Mouse (Mus musculus): ENCODE measurements at regions not wholly inside any gene's neighbourhood (a gene's known extent, or its start where the extent isn't known, plus 50 kb on each side); places are given as distances from the start of the nearest gene placed in this dataset.

- Histone ChIP-seq H3K27me3 (replicated peaks) (no peaks in the 10 kb centered on the region), H3K9me3 (no peaks in the 10 kb centered on the region), H3K9ac (no peak overlapping the region), H3K4me3 (replicated peaks) (no peak overlapping the region), H3K4me2 (replicated peaks) (no peak overlapping the region), H3K36me3 (no peaks in the 10 kb centered on the region), H3K27ac (no peak overlapping the region), H3K4me1 (replicated peaks) (no peaks in the 10 kb centered on the region)
- peak; percentile 63; the same call in 1 of the 2 replicates for ATAC-seq
- WGBS = 47% methylated on average over 6 of the region's 6 CpGs
Measured at GRCm38 (mm10) chrX:121301915-121302314, 989.0 kb upstream of the H2afb3 start.

GRCm38 (mm10) chrX:121291239-121291638 is 978.3 kb upstream of the H2afb3 start:
- H3K36me3 ChIP-seq = no peaks in the 10 kb centered on the region
- H3K4me1 ChIP-seq (replicated peaks) = no peaks in the 10 kb centered on the region
- ATAC-seq = no peak
- H3K4me2 ChIP-seq (replicated peaks) = no peak overlapping the region
- H3K27me3 ChIP-seq (replicated peaks) = no peaks in the 10 kb centered on the region
- no peak overlapping the region for H3K4me3 ChIP-seq (replicated peaks)
- no peaks in the 10 kb centered on the region for H3K9me3 ChIP-seq
- H3K27ac ChIP-seq = no peak overlapping the region
- no peak overlapping the region for H3K9ac ChIP-seq

- Histone ChIP-seq H3K9ac (no peak overlapping the region), H3K4me2 (replicated peaks) (no peak overlapping the region), H3K4me3 (replicated peaks) (no peak overlapping the region), H3K27ac (no peak overlapping the region), H3K36me3 (no peaks in the 10 kb centered on the region), H3K4me1 (replicated peaks) (no peaks in the 10 kb centered on the region), H3K9me3 (no peaks in the 10 kb centered on the region), H3K27me3 (replicated peaks) (no peaks in the 10 kb centered on the region)
- ATAC-seq = no peak
Measured at GRCm38 (mm10) chrX:121270071-121270470, 957.2 kb upstream of the H2afb3 start.

DNA sequence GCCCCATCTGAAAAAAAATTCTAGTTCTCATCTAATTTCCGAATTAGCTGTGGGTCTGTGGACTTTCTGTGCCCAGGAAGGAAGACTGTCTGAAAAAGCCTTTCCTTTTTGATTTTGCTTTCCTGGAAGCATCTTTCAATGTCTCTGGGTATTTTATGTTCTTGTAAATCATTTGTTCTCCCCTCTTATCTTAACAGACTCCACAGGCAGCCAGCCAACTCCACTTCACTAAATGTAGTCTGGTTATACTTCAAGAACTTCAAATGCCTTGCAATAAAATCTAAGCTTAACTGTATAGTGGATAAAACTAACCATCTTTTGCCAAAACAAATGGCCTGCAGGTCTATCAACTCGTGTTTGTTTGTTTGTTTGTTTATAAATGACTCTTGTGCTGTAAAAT is 956.7 kb upstream of the H2afb3 start:
- Histone ChIP-seq H3K9me3 (no peaks in the 10 kb centered on the region), H3K4me2 (replicated peaks) (no peak overlapping the region), H3K4me3 (replicated peaks) (no peak overlapping the region), H3K27me3 (replicated peaks) (no peaks in the 10 kb centered on the region), H3K36me3 (no peaks in the 10 kb centered on the region), H3K4me1 (replicated peaks) (no peaks in the 10 kb centered on the region), H3K27ac (no peak overlapping the region), H3K9ac (no peak overlapping the region)
- WGBS = 37% methylated on average over 2 of the region's 2 CpGs
- no peak for ATAC-seq

GRCm38 (mm10) chrX:121232142-121233000 is 919.5 kb upstream of the H2afb3 start:
- no peak overlapping the region for H3K9ac ChIP-seq
- H3K27me3 ChIP-seq (replicated peaks) = no peaks in the 10 kb centered on the region
- H3K4me1 ChIP-seq (replicated peaks) = no peaks in the 10 kb centered on the region
- ATAC-seq = peak; percentile 66; the same call in 1 of the 2 replicates
- H3K4me2 ChIP-seq (replicated peaks) = no peak overlapping the region
- no peaks in the 10 kb centered on the region for H3K36me3 ChIP-seq
- no peak overlapping the region for H3K4me3 ChIP-seq (replicated peaks)
- H3K9me3 ChIP-seq = no peaks in the 10 kb centered on the region
- WGBS = 50% methylated on average over 3 of the region's 3 CpGs
- no peak overlapping the region for H3K27ac ChIP-seq

Measured in intestine, embryonic 15.5 days (tissue).